Mouse (Mus musculus) monocyte, adult 5-6 weeks (primary cell): Measurements from ENCODE around the gene Polr3c. TPM values are rescaled to one million over a fixed set of nuclear protein-coding genes. Genes with fewer than 3 reads are reported as not detected.
"Not testable (repeated sequence)": the region's sequence is repeated elsewhere in the genome, so short reads cannot be mapped to it uniquely, and the experiment has no call there.

ENCODE experiments used
- ATAC-seq: fragments of 153-309, 156-312 bp; replicated peaks from 2 replicates; pipeline ENCODE4 v1.8.0; 2017; ENCODE audit warnings: mild to moderate bottlenecking; ENCODE audit not compliant: low TSS enrichment, insufficient number of reproducible peaks, severe bottlenecking, poor library complexity, low FRiP score
- total RNA-seq: library from RNA; stranded (forward); fragments of 200-1000, 200-491, 200-594 nt; gene quantifications from 3 replicates; pipeline ENCODE4 v1.2.3, GENCODE M21; 2017

Gene Polr3c
- total RNA-seq, 1 experiment from 2014 or later = 39.3 TPM

- no peak for ATAC-seq
These were observed 43.1 kb downstream of the Polr3c start for GRCm38 (mm10) chr3:96684151-96684821.

DNA sequence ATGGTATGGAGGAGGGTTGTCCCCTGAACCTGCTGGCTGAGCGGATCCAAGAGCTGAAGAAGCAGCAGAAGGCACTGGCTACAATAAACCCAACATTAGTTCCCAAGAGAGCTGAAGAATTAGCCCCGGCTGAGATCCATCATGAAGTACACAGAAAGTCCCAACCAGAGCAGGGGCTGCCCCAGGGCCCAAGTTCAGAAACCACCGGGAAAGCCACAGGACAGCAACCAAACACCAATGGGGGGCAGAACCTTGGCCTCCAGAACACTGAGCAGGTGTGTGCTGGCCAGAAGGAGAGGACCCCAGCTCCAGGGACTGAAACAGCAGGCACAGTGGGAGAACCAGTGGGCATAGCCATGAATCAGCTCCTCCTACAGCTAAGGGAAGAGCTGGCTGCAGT, 43.9 kb downstream of the Polr3c start:
- no peak for ATAC-seq

DNA sequence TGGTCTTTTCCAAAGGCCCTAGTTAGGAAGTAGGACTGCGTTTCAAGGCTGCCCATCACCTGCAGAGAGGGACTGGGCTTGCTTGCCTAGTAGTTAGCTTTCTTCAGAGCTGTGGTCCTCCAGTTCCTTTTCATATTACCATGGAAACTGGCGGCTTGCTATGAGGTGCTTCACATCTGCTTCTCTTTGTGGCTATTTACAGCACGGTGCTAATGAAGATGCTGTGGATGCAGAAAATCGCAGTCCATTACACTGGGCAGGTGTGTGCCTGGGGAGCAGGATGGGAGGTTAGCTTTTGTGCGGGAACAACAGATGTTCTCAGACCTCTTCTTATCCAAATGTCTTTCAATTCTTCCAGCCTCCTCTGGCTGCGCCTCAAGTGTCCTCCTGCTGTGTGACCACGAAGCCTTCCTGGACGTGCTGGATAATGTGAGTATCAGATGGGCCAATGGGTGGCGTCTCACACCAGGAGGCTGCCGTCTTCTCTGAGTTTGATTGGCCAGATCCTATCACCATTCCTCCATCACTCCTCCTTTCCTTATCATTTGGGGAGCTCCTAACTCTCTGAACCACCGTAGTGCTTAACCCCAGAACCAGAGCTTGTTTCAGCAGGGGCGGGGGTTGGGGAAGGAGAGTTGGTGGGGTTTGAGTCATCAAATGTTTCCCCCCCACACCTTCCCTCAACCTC, 47.0 kb downstream of the Polr3c start:
- no peak for ATAC-seq

GRCm38 (mm10) chr3:96679159-96679674, 48.2 kb downstream of the Polr3c start:
- no peak for ATAC-seq

DNA sequence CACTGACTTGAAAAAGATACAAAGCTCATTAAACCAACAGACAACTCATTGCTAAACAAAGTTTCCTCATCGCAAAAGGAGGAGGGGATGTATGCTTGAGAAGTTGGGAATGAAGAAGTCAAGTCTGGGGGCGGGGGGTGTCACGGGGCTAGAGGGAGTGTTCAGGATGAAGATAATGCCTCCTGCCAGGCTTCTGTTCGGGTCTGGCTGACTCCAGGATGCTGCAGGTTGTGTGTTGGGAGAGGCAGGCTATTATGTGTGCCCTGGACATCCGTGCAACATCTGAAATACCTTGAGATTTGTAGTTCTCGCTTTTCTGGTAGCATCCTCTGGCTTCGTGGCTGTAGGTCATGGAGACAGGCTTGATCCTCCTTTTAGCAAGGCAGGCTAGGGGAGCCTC, 49.0 kb downstream of the Polr3c start:
- no peak for ATAC-seq

- ATAC-seq = no peak
These were observed 51.7 kb downstream of the Polr3c start for GRCm38 (mm10) chr3:96675690-96676089.

DNA sequence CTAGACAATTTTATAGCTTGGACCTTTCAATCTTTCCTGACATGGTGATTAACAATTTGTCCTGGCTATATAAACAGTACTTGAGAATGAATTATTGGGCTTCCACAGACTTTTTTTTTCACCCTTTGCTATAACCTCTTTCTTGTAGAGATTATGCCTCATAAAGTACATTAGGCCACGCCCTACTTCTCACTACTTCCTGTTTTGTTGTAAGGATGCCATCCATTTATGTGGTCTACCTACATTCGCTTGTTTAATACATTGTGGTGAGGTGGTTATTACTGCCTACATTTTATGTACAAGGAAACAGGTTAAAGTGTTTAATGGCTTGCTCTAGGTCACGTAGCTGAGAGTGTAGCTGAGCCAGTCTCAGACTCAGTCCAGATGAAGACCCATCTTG, 52.3 kb downstream of the Polr3c start:
- ATAC-seq = no peak

- ATAC-seq = no peak
These were observed 53.0 kb downstream of the Polr3c start for GRCm38 (mm10) chr3:96674442-96674841.

GRCm38 (mm10) chr3:96673514-96673913, 53.9 kb downstream of the Polr3c start:
- ATAC-seq = no peak

DNA sequence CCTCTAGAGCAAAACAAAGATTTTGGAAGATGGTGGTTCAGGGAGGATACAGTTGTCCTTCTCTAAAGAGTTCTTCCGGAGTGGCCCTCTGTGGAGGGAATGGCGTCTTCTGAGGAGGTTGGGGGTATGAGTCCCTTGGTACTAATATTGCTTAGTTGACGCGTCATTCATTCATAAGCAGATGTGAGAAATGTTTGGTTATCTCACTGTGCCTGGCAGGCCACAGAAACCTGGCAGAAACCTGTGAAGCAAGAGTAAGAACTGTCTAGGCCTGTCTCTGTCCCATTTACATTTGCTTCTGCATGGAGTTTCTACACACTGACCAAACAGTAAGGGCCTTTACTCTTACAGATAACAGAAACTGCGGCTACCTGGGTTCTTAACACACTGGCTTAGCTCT, 55.9 kb downstream of the Polr3c start:
- ATAC-seq = no peak

DNA sequence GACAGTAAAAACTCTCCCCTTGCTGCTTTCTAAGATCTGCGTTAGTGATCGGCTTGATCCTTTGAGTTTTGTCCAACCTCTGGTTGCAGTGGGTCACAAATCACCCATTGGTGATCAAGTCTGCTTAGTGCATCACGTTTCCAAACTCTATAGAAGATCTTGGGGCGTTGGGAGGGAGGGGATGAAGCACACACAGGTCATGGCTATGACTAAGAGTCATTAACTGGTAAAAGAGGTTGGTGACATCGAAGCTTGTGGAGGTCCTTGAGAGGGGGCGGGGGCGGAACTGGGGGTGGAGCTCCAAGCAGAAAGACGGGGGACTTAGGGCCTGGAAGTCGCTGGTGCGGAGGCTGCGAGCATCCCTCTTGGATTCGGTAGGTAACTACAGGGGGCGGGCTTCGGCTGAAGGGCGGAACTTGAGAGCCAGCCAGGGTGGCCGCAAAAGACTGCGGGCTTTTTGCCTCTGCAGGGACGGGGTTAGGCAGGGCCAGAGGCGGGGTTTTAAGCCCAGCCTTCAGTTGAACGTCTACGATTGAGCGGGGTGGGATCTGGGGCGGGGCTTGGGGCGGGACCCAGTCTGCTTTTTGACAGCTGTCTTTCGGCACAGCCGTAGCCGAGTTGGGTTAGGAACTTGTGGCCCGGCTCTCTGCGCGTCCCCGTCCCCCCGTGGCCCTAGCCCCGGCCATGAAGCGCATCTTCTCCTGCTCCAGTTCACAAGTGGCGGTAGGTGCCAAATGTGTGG, 57.5 kb downstream of the Polr3c start, which contains the start of gene Ankrd35:
Gene Ankrd35, plus strand, starts transcription at position 405 of the 742 bp plus-strand sequence.
- peak; percentile 96 for ATAC-seq

- ATAC-seq = no peak
These were observed 58.9 kb downstream of the Polr3c start for GRCm38 (mm10) chr3:96668424-96669067.

GRCm38 (mm10) chr3:96667316-96667715, 60.1 kb downstream of the Polr3c start:
- no peak for ATAC-seq

DNA sequence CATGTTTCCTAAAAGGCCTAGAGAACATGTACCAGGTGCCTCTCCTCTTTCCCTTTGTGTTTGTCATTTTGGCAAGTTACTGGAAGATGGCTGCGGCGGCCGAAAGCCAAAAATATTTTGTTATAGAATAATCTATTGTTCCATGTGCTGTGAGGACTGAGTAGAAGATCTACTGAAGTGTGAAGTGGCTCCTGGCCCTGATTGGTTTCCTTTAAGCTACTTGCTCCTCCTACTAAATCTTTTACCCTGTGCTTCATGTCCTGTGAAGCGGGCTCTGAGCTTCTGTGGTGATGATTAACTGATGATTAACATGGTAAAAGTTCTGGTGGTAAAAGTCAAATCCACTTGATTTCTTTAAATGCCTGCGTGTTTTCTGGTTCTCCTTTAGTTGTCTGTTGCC, 60.5 kb downstream of the Polr3c start:
- ATAC-seq = no peak

DNA sequence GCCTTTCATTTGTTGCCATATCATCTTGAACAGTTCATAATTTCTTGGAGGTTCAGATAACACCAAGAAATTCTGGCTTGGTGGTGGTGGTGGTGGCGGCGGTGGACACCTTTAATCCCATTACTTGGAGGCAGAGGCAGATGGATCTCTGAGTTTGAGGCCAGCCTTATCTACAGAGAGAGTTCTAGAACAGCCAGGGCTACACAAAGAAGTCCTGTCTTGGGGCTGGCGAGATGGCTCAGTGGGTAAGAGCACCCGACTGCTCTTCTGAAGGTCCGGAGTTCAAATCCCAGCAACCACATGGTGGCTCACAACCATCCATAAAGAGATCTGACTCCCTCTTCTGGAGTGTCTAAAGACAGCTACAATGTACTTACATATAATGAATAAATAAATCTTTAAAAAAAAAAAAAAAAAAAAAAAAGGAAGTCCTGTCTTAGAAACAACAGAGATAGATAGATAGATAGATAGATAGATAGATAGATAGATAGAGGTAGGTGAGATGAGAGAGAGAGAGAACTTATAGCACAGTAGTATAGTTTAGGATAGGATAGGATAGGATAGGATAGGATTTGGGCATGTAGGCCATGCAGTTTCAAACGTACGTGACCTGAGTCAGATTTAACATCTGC, 61.6 kb downstream of the Polr3c start:
- ATAC-seq = not testable (repeated sequence)

DNA sequence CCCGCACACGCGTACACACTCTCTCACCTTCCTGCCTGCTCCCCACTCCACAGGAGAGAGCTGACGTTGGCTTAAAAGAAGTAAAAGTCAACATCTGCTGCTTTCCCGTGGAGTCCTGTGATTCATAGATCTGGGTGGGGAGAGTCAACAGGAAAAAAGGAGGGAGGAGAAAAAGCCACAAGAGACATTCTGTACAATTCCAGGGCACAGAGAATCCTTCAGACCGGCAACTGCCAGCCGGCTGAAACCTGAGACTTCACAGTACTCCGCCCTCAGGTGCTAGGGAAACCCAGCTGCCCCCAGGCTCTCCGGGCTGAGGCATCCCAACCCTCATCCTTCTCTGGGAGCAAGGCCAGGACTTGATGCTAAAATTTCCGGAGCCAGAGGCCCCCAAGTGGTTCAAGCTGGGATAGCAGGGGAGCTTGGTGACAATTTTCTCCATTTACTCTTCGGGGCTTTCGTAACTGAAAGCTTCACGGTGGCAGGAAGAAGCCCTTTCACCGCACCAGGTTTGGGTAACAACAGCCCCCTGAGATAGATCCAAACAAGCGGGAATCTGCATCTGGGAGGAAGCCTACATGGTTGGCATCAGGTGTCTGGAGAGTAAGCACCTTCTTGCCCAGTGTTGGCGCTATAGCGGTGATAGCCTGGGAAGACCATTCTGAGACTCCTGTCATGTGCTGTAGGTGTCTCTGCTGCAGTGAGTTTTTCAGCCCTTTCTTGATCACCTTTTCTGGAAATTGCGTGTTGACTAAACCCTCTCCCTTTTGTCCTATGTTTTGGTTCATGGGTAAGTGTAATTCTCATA, 63.8 kb downstream of the Polr3c start:
- ATAC-seq = peak; percentile 54; the same call in 1 of the 2 replicates

GRCm38 (mm10) chr3:96662731-96663316, 64.6 kb downstream of the Polr3c start:
- ATAC-seq = no peak
